ENCODE assay signal across 9 mouse cellular contexts in the genomic region with DNA sequence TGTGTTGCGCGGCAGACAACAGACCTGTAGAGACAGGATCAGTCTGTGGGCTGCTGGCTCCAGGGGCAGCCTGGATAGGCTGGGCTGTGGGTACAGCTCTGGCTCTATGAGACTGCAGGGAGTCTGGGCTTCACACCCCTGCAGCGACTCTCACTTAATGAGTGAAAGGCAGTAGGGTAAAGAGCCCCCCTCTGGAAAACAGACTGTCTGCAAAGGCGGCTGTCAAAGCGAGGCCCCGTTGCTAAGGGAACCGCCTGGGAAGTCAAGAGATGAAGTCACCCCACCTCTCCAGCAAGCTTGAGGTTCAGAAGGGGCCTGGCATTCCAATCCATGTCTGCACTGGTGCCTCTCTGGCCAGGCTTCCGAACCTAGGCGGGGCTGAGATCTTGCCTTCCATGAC.
DNase-seq lines count a peak whose midpoint lies in the region; ATAC-seq and TF ChIP-seq lines count a peak whose summit lies in the region.
"Had no signal": no experiment of that assay in that cellular context is flagged by ENCODE, and none has a peak within 500 bp of the region (broad histone marks: within the 10 kb centered on the region; RNA-seq: fewer than 3 reads in every experiment).

No protein-coding gene starts in this region.

- no peak overlapping the region for H3K4me2 ChIP-seq in intestine, embryonic 14.5 days (ENCODE audit: low read length)
- H3K4me2 ChIP-seq in intestine, postnatal 0 days (replicated peaks; ENCODE audit: low read depth): no peak overlapping the region
- 0 out of 2 replicates have a peak overlapping the region, but pooled peaks have one; percentile 23 for H3K4me2 ChIP-seq in hindbrain, postnatal 0 days (ENCODE audit: low read depth, low read length)
- H3K4me2 ChIP-seq in midbrain, embryonic 15.5 days: no peak overlapping the region
- H3K4me2 ChIP-seq in intestine, embryonic 15.5 days (replicated peaks): no peak overlapping the region

- H3K4me3 ChIP-seq in intestine, embryonic 14.5 days (ENCODE audit: low read depth, low read length): no peak overlapping the region
- no peak overlapping the region for H3K4me3 ChIP-seq in intestine, postnatal 0 days (ENCODE audit: low read depth, low read length)
- no peak overlapping the region for H3K4me3 ChIP-seq in hindbrain, postnatal 0 days (ENCODE audit: low read length)
- H3K4me3 ChIP-seq in midbrain, embryonic 15.5 days: no peak overlapping the region
- no peak overlapping the region for H3K4me3 ChIP-seq in intestine, embryonic 15.5 days (replicated peaks)
- H3K4me3 ChIP-seq: myocyte had no signal

- H3K36me3 ChIP-seq in intestine, embryonic 14.5 days (ENCODE audit: control insufficient read depth, insufficient read depth, low read length): no peaks in the 10 kb centered on the region
- H3K36me3 ChIP-seq in intestine, postnatal 0 days (ENCODE audit: control insufficient read depth, insufficient read depth): no peaks in the 10 kb centered on the region
- no peaks in the 10 kb centered on the region for H3K36me3 ChIP-seq in hindbrain, postnatal 0 days (ENCODE audit: insufficient read depth, low read length)
- no peaks in the 10 kb centered on the region for H3K36me3 ChIP-seq in midbrain, embryonic 15.5 days (replicated peaks)
- H3K36me3 ChIP-seq in intestine, embryonic 15.5 days: no peaks in the 10 kb centered on the region

- peak; percentile 59; the same call in 1 of the 2 replicates for ATAC-seq in intestine, embryonic 14.5 days (replicated peaks; ENCODE audit: low FRiP score, low TSS enrichment, low read depth)
- no peak for ATAC-seq in intestine, postnatal 0 days
- peak; percentile 64 for ATAC-seq in hindbrain, postnatal 0 days
- ATAC-seq in midbrain, embryonic 15.5 days (replicated peaks): peak; percentile 63
- no peak for ATAC-seq in cerebellum, adult (ENCODE audit: insufficient number of reproducible peaks, low FRiP score, low TSS enrichment)
- no peak for ATAC-seq in intestine, embryonic 15.5 days

- no peaks in the 10 kb centered on the region for H3K9me3 ChIP-seq in intestine, embryonic 14.5 days (ENCODE audit: control insufficient read depth, low read length)
- no peaks in the 10 kb centered on the region for H3K9me3 ChIP-seq in intestine, postnatal 0 days (ENCODE audit: control insufficient read depth)
- no peaks in the 10 kb centered on the region for H3K9me3 ChIP-seq in hindbrain, postnatal 0 days (ENCODE audit: low read length)
- no peaks in the 10 kb centered on the region for H3K9me3 ChIP-seq in midbrain, embryonic 15.5 days
- no peaks in the 10 kb centered on the region for H3K9me3 ChIP-seq in intestine, embryonic 15.5 days

- H3K27ac ChIP-seq in intestine, embryonic 14.5 days (ENCODE audit: low read depth): no peak overlapping the region
- H3K27ac ChIP-seq in intestine, postnatal 0 days (ENCODE audit: low read depth, low read length): no peak overlapping the region
- H3K27ac ChIP-seq in hindbrain, postnatal 0 days: peak overlapping the region; percentile 48; the same call in 1 of the 2 replicates
- peak overlapping the region; percentile 65 for H3K27ac ChIP-seq in midbrain, embryonic 15.5 days
- no peak overlapping the region for H3K27ac ChIP-seq in intestine, embryonic 15.5 days

- no peak for TF ChIP-seq CTCF in intestine, postnatal 0 days (IDR thresholded peaks at IDR 0.05; ENCODE audit: low read depth)
- no peak for TF ChIP-seq CTCF in hindbrain, postnatal 0 days (IDR thresholded peaks at IDR 0.05; ENCODE audit: low read depth)

- 29% methylated on average over 9 of the region's 9 CpGs for WGBS in intestine, embryonic 14.5 days
- WGBS in intestine, postnatal 0 days: 30% methylated on average over 9 of the region's 9 CpGs
- WGBS in hindbrain, postnatal 0 days: 12% methylated on average over 9 of the region's 9 CpGs
- 24% methylated on average over 9 of the region's 9 CpGs for WGBS in midbrain, embryonic 15.5 days
- WGBS in intestine, embryonic 15.5 days: 21% methylated on average over 9 of the region's 9 CpGs

- H3K9ac ChIP-seq in intestine, embryonic 14.5 days (ENCODE audit: low read length): no peak overlapping the region
- H3K9ac ChIP-seq in intestine, postnatal 0 days (ENCODE audit: low read depth, low read length): no peak overlapping the region
- H3K9ac ChIP-seq in hindbrain, postnatal 0 days (replicated peaks; ENCODE audit: low read length): no peak overlapping the region
- H3K9ac ChIP-seq in midbrain, embryonic 15.5 days: no peak overlapping the region
- H3K9ac ChIP-seq in intestine, embryonic 15.5 days: no peak overlapping the region

- no peaks in the 10 kb centered on the region for H3K27me3 ChIP-seq in intestine, embryonic 14.5 days (replicated peaks; ENCODE audit: control insufficient read depth, insufficient read depth, low read length)
- H3K27me3 ChIP-seq in intestine, postnatal 0 days (replicated peaks; ENCODE audit: control insufficient read depth, insufficient read depth, low read length): no peaks in the 10 kb centered on the region
- no peaks in the 10 kb centered on the region for H3K27me3 ChIP-seq in hindbrain, postnatal 0 days (ENCODE audit: insufficient read depth, low read length)
- no peaks in the 10 kb centered on the region for H3K27me3 ChIP-seq in midbrain, embryonic 15.5 days (replicated peaks)
- no peaks in the 10 kb centered on the region for H3K27me3 ChIP-seq in intestine, embryonic 15.5 days (replicated peaks)

- no peaks in the 10 kb centered on the region; the same call in none of the 2 replicates for H3K4me1 ChIP-seq in intestine, embryonic 14.5 days (replicated peaks; ENCODE audit: control insufficient read depth, insufficient read depth, low read length)
- H3K4me1 ChIP-seq in intestine, postnatal 0 days (replicated peaks; ENCODE audit: control insufficient read depth, insufficient read depth, low read length): no peaks in the 10 kb centered on the region
- H3K4me1 ChIP-seq in hindbrain, postnatal 0 days (ENCODE audit: insufficient read depth, low read length): peaks cover 21% of the 10 kb centered on the region
- peaks cover 35% of the 10 kb centered on the region for H3K4me1 ChIP-seq in midbrain, embryonic 15.5 days
- peaks cover 7% of the 10 kb centered on the region for H3K4me1 ChIP-seq in intestine, embryonic 15.5 days (replicated peaks)

- DNase-seq in intestine, embryonic 14.5 days (ENCODE audit: low spot score): no peak
- peak; percentile 57 for DNase-seq in embryo, embryonic 10.5 days (ENCODE audit: low spot score)
- DNase-seq in hindbrain, postnatal 0 days (ENCODE audit: low spot score): peak; percentile 70
- DNase-seq in spleen, adult 18-20 months: no peak

Comparison
In these comparisons a context has a peak if more than half of its experiments do, and no peak if none do; other contexts are left out.
1. ATAC-seq: peak in intestine, embryonic 14.5 days (single experiment), hindbrain, postnatal 0 days (single experiment) and midbrain, embryonic 15.5 days (single experiment); none in intestine, postnatal 0 days (single experiment), cerebellum, adult (single experiment) and intestine, embryonic 15.5 days (single experiment).
2. DNase-seq: peak in embryo, embryonic 10.5 days (single experiment) and hindbrain, postnatal 0 days (single experiment); none in intestine, embryonic 14.5 days (single experiment) and spleen, adult 18-20 months (0 of 2).
3. H3K27ac ChIP-seq: peak in hindbrain, postnatal 0 days (single experiment) and midbrain, embryonic 15.5 days (single experiment); none in intestine, embryonic 14.5 days (single experiment), intestine, postnatal 0 days (single experiment) and intestine, embryonic 15.5 days (single experiment).